Mouse (Mus musculus) embryonic facial prominence, embryonic 13.5 days (tissue): ENCODE data around the gene Dpy19l3. TPM values are rescaled to one million over a fixed set of nuclear protein-coding genes. Genes with fewer than 3 reads are reported as not detected.

Source experiments
- ATAC-seq: fragments of 200-750 bp; cut with Nextera tagmentation; 2 replicates; pipeline ENCODE4 v1.8.0; 2017; ENCODE audit warnings: low read depth; ENCODE audit not compliant: insufficient number of reproducible peaks, insufficient read depth, low FRiP score, low TSS enrichment
- H3K27ac ChIP-seq: fragments of 300-500 bp; sonication (generic); 2 replicates; pipeline ENCODE4 v1.5.1; 2015; ENCODE audit warnings: moderate library complexity, mild to moderate bottlenecking, inconsistent platforms
- H3K27me3 ChIP-seq: fragments of 300-500 bp; sonication (generic); 2 replicates; pipeline ENCODE4 v1.6.1; 2015; ENCODE audit warnings: mild to moderate bottlenecking, inconsistent platforms
- H3K36me3 ChIP-seq: fragments of 300-500 bp; sonication (generic); 2 replicates; pipeline ENCODE4 v1.6.1; 2015; ENCODE audit warnings: mild to moderate bottlenecking, inconsistent platforms
- H3K4me1 ChIP-seq: fragments of 300-500 bp; sonication (generic); 2 replicates; pipeline ENCODE4 v1.6.1; 2015; ENCODE audit warnings: inconsistent platforms
- H3K4me2 ChIP-seq: fragments of 300-500 bp; sonication (generic); 2 replicates; pipeline ENCODE4 v1.6.1; 2015; ENCODE audit warnings: moderate library complexity, mild to moderate bottlenecking, inconsistent platforms
- H3K4me3 ChIP-seq: fragments of 300-500 bp; sonication (generic); 2 replicates; pipeline ENCODE4 v1.5.1; 2015; ENCODE audit warnings: mild to moderate bottlenecking, inconsistent platforms
- H3K9ac ChIP-seq: fragments of 300-500 bp; sonication (generic); 2 replicates; pipeline ENCODE4 v1.6.1; 2015; ENCODE audit warnings: mild to moderate bottlenecking, inconsistent platforms
- H3K9me3 ChIP-seq: fragments of 300-500 bp; sonication (generic); 2 replicates; pipeline ENCODE4 v1.6.1; 2016; ENCODE audit warnings: inconsistent platforms
- WGBS: fragments of 180-500 bp; shearing (Covaris S2); methylation state at CpG from one replicate; pipeline ENCODE4 v1.1.7; 2015; ENCODE audit warnings: mixed read lengths; 5-methylcytosine and 5-hydroxymethylcytosine counted together
- polyA plus RNA-seq: library from polyadenylated mRNA; unstranded; fragments of >200 nt; fragmentation: Nextera tagmentation; extraction: Ambion mirVana; gene quantifications from 2 replicates; pipeline ENCODE4 v1.2.1, GENCODE M21; 2015

The Dpy19l3 gene
- polyA plus RNA-seq, 1 experiment from 2014 or later: 37.2 TPM

DNA sequence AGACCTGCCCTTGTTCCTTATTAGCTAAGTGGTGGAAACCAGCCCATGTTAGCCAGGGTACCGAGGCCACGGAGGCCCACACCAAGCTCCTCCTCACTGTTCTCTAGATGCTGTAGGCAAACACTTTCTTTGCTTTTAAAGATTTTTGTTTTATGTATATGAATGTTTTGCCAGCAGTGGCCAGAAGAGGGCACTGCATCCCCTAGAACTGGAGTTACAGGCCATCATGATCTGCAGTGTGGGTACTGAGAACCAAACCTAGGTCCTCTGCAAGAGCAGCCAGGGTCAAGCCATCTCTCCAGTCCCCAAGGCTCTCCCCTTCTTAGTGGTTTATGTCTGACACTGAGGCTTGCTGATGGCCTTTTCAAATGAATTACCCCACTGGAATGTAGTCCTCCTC, 31.2 kb downstream of the Dpy19l3 start:
- no peak overlapping the region for H3K27ac ChIP-seq
- no peak overlapping the region for H3K4me2 ChIP-seq
- H3K4me3 ChIP-seq: no peak overlapping the region
- ATAC-seq: no peak
- peaks cover 72% of the 10 kb centered on the region for H3K36me3 ChIP-seq
- H3K27me3 ChIP-seq: no peaks in the 10 kb centered on the region
- WGBS: 91% methylated on average over 2 of the region's 2 CpGs
- H3K9ac ChIP-seq: no peak overlapping the region
- no peaks in the 10 kb centered on the region for H3K4me1 ChIP-seq
- H3K9me3 ChIP-seq: 0 out of 2 replicates have a peak, but pooled peaks cover 4% of the 10 kb centered on the region

DNA sequence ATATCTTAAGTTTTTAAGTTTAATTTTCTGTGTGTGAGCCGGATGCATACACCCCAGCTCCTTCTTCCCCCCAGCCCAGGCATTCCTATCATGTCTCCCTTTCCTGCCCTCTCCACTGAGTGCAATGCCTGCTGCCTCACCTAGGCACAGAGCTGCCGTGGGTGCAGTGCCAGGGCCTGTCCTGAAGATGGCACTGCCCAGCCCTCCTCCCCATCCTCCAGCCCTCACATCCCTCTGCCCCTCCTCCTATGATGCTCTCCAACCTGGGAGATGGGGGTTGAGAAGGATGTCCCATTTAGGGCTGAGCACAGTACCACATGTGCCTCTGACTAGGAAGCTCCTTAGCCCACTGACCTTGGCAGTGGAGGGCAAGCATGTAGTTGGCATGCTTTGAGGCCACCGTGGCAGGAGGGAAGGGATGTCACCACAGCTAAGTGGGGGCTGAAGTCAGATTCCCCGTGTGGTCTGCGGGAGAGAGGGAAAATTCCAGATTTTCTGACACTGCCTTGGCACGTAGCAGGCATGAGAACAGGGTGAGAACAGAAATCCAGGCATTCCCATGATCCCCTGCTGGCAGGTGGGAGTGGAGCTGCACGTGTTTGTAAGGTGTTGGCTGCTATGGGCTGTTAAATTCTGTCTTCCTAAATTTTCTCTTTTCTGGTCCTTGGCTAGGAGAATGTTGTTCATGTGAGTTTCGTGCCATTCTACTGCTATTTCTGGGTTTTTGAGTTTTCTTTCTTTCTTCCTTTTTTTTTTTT, 35.7 kb downstream of the Dpy19l3 start:
- no peak for ATAC-seq
- WGBS: 89% methylated on average over 8 of the region's 8 CpGs
- Histone ChIP-seq H3K4me2 (no peak overlapping the region), H3K36me3 (peaks cover 73% of the 10 kb centered on the region), H3K27ac (no peak overlapping the region), H3K4me3 (no peak overlapping the region), H3K4me1 (no peaks in the 10 kb centered on the region), H3K9ac (no peak overlapping the region), H3K9me3 (0 out of 2 replicates have a peak, but pooled peaks cover 3% of the 10 kb centered on the region), H3K27me3 (no peaks in the 10 kb centered on the region)

DNA sequence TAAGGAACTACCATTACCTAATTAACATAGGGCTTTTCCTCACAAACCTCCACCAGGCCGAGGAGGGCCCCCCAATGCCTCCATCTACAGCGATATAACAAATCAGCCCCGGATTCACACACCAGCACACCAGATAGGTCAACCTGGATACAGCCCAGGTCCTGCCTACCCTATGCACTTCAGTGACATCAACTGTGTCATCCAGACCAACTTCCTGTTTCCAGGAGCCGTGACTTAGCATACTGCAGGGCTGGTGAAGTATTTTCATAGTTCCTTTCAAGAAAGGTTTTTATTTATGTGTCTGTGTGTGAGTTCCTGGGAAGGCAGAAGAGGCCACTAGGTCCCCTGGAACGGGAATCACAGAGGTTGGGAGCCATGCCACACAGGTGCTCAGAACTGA, 43.9 kb downstream of the Dpy19l3 start:
- peaks cover 81% of the 10 kb centered on the region for H3K36me3 ChIP-seq

GRCm38 (mm10) chr7:35708101-35708500, 46.2 kb downstream of the Dpy19l3 start:
- no peak for ATAC-seq
- Histone ChIP-seq H3K9me3 (no peaks in the 10 kb centered on the region), H3K27me3 (no peaks in the 10 kb centered on the region), H3K4me1 (no peaks in the 10 kb centered on the region), H3K9ac (no peak overlapping the region), H3K36me3 (peaks cover 76% of the 10 kb centered on the region), H3K4me3 (no peak overlapping the region), H3K27ac (no peak overlapping the region), H3K4me2 (no peak overlapping the region)
- 87% methylated on average over 16 of the region's 16 CpGs for WGBS

More for the DNA sequence above, 43.9 kb downstream of the Dpy19l3 start:
- H3K27me3 ChIP-seq: no peaks in the 10 kb centered on the region
- no peak for ATAC-seq
- 90% methylated on average over 5 of the region's 5 CpGs for WGBS
- H3K4me3 ChIP-seq: no peak overlapping the region
- no peak overlapping the region for H3K27ac ChIP-seq
- no peaks in the 10 kb centered on the region for H3K9me3 ChIP-seq
- no peak overlapping the region for H3K4me2 ChIP-seq
- H3K9ac ChIP-seq: no peak overlapping the region
- no peaks in the 10 kb centered on the region for H3K4me1 ChIP-seq

- no peak overlapping the region for H3K27ac ChIP-seq
- peaks cover 54% of the 10 kb centered on the region for H3K36me3 ChIP-seq
- no peak overlapping the region for H3K9ac ChIP-seq
- no peak for ATAC-seq
- no peaks in the 10 kb centered on the region for H3K4me1 ChIP-seq
- H3K4me3 ChIP-seq: no peak overlapping the region
- 91% methylated on average over 8 of the region's 8 CpGs for WGBS
- H3K27me3 ChIP-seq: no peaks in the 10 kb centered on the region
- H3K9me3 ChIP-seq: no peaks in the 10 kb centered on the region
- H3K4me2 ChIP-seq: no peak overlapping the region
These were observed 55.2 kb downstream of the Dpy19l3 start for GRCm38 (mm10) chr7:35699005-35699404.

- Histone ChIP-seq H3K27me3 (no peaks in the 10 kb centered on the region), H3K4me2 (no peak overlapping the region), H3K36me3 (peaks cover 47% of the 10 kb centered on the region), H3K4me1 (no peaks in the 10 kb centered on the region), H3K9ac (no peak overlapping the region), H3K27ac (no peak overlapping the region), H3K9me3 (no peaks in the 10 kb centered on the region), H3K4me3 (no peak overlapping the region)
- no peak for ATAC-seq
- 98% methylated on average over 1 of the region's 1 CpGs for WGBS
These were observed 56.2 kb downstream of the Dpy19l3 start for GRCm38 (mm10) chr7:35698073-35698472.

DNA sequence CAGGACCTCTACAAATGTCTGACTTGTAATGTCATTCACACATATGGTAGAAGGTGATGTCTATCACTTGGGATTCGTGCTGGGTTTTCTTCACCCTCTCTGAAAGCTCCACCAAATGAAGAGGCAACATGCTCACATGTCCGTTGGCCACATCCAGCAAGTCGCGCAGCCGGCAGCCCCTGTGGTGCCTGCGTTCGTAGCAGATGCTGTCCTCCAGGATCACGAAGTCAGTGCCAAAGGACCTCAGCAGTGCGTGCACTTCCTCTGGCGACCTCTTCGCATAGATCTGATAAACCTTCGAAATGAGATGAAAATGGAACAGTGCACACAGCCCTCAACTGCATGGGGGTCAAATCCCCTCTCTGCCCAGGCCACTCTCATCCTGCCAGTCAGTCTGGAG, 61.6 kb downstream of the Dpy19l3 start:
- H3K36me3 ChIP-seq: peaks cover 49% of the 10 kb centered on the region
- no peak overlapping the region for H3K27ac ChIP-seq
- no peak overlapping the region for H3K9ac ChIP-seq
- no peaks in the 10 kb centered on the region for H3K27me3 ChIP-seq
- no peak overlapping the region for H3K4me2 ChIP-seq
- 93% methylated on average over 12 of the region's 12 CpGs for WGBS
- H3K9me3 ChIP-seq: no peaks in the 10 kb centered on the region
- no peak overlapping the region for H3K4me3 ChIP-seq
- peaks cover 19% of the 10 kb centered on the region for H3K4me1 ChIP-seq
- ATAC-seq: no peak

DNA sequence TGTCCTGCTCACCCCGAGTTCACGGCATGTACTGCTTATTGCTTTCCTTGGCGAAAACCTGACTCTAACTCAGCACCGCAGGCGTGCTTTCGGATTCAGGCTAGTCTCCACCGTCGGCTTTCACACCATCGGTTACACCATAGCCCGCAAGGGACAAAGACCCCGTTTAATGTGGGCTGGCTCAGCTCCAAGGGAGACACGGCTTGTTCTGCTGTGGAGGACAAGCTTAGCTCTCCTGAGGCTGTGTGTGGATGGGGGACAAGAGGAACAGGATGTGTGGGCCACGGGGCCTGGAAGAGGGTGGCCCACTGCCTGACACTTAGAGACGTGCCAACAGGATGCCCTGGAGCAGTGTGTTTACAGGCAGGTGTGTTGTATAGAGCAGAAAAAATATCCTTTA, 62.1 kb downstream of the Dpy19l3 start:
- Histone ChIP-seq H3K9ac (no peak overlapping the region), H3K4me1 (peaks cover 24% of the 10 kb centered on the region), H3K4me2 (no peak overlapping the region), H3K36me3 (peaks cover 49% of the 10 kb centered on the region), H3K9me3 (no peaks in the 10 kb centered on the region), H3K4me3 (no peak overlapping the region), H3K27me3 (no peaks in the 10 kb centered on the region), H3K27ac (no peak overlapping the region)
- ATAC-seq: no peak
- WGBS: 83% methylated on average over 14 of the region's 14 CpGs

DNA sequence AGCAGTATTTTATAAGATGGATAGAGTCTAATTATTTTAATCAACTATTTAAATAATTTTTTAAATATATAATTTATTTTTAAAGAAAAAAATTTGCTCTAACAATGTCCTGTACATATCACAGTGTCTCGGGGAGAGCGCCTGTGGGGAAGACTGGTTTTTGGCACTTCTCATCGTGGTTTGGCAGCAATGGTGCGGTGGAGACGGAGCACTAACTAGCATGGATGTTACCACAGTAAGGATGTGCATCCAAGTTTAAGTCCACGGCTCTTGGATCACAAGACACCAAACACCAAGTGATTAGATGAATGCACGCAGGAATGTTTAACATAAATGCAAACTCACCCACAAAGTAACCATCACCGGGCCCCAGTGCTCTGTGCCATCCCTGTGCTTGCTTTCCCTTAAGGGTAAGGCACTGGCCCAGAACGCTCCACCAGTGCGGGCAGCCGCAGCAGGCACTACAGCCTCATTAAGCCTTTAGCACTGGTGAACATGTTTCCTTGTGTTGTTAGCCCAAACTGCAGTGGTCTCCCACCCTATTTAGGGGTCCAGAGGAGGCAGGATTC, 65.4 kb downstream of the Dpy19l3 start:
- Histone ChIP-seq H3K4me3 (no peak overlapping the region), H3K9ac (no peak overlapping the region), H3K36me3 (peaks cover 33% of the 10 kb centered on the region), H3K27ac (peak overlapping the region; percentile 51; the same call in 1 of the 2 replicates), H3K4me1 (peaks cover 38% of the 10 kb centered on the region), H3K4me2 (peak overlapping the region; percentile 14; the same call in 1 of the 2 replicates), H3K27me3 (no peaks in the 10 kb centered on the region), H3K9me3 (no peaks in the 10 kb centered on the region)
- peak; percentile 57; the same call in 1 of the 2 replicates for ATAC-seq
- 65% methylated on average over 11 of the region's 11 CpGs for WGBS

GRCm38 (mm10) chr7:35688276-35688675, 66.0 kb downstream of the Dpy19l3 start:
- no peaks in the 10 kb centered on the region for H3K27me3 ChIP-seq
- H3K4me1 ChIP-seq: peaks cover 38% of the 10 kb centered on the region
- no peak overlapping the region for H3K9ac ChIP-seq
- no peaks in the 10 kb centered on the region for H3K9me3 ChIP-seq
- no peak overlapping the region for H3K4me3 ChIP-seq
- H3K4me2 ChIP-seq: 0 out of 2 replicates have a peak overlapping the region, but pooled peaks have one; percentile 14
- H3K36me3 ChIP-seq: peaks cover 32% of the 10 kb centered on the region
- peak overlapping the region; percentile 48; the same call in 1 of the 2 replicates for H3K27ac ChIP-seq
- no peak for ATAC-seq
- 42% methylated on average over 9 of the region's 9 CpGs for WGBS

DNA sequence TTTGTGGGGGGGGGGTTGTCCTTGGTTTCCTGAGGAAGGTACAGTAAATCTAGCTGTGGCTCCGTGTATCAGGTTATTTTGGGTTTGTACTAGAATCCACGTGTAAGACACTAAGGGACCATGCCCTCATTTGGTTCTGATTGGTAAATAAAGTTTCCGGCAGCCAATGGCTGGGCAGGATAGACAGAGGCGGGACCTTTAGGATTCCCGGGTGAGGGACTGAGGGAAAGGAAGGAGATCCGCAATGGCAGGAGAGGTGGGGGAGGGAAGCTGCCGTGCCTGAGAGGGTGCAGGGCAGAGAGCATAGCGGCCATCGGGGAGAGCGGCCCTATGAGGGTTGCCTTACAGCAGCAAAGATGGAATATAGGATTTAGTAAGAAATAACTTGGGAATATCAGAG, 67.0 kb downstream of the Dpy19l3 start:
- H3K9me3 ChIP-seq: no peaks in the 10 kb centered on the region
- H3K4me3 ChIP-seq: no peak overlapping the region
- no peak overlapping the region for H3K9ac ChIP-seq
- H3K4me2 ChIP-seq: peak overlapping the region; percentile 41
- no peaks in the 10 kb centered on the region for H3K27me3 ChIP-seq
- peaks cover 22% of the 10 kb centered on the region for H3K36me3 ChIP-seq
- no peak for ATAC-seq
- H3K4me1 ChIP-seq: peaks cover 38% of the 10 kb centered on the region
- no peak overlapping the region for H3K27ac ChIP-seq
- 23% methylated on average over 10 of the region's 10 CpGs for WGBS

GRCm38 (mm10) chr7:35686756-35687155, 67.5 kb downstream of the Dpy19l3 start:
- H3K27me3 ChIP-seq: no peaks in the 10 kb centered on the region
- ATAC-seq: no peak
- H3K4me2 ChIP-seq: peak overlapping the region; percentile 41
- WGBS: 26% methylated on average over 13 of the region's 13 CpGs
- no peak overlapping the region for H3K4me3 ChIP-seq
- H3K9ac ChIP-seq: no peak overlapping the region
- H3K27ac ChIP-seq: peak overlapping the region; percentile 64
- peaks cover 38% of the 10 kb centered on the region for H3K4me1 ChIP-seq
- H3K36me3 ChIP-seq: peaks cover 18% of the 10 kb centered on the region
- no peaks in the 10 kb centered on the region for H3K9me3 ChIP-seq
